Mouse (Mus musculus) T-helper 17 cell (primary cell): ENCODE data around the gene Gm12789.
"Not testable (repeated sequence)": the region's sequence is repeated elsewhere in the genome, so short reads cannot be mapped to it uniquely, and the experiment has no call there.

ENCODE experiments used
- in situ Hi-C, 2 experiments: fragments of 300-600 bp; cut with MboI, MseI; formaldehyde crosslinking; loops; 1 replicate in 1 of 2; 2 replicates in 1 of 2; pipeline ENCODE4 v1.15.1; 2025; ENCODE audit warnings: high pct_unique_total_duplicates in 2 of 2

Gene Gm12789

GRCm38 (mm10) chr4:101986326-101986725 lies at the start of gene Gm12789:
Gene Gm12789 (plus strand): TSS chr4:101986626.
- in situ Hi-C loops = loop anchor here in 1 of 2 experiments (25.0 kb wide), 1 partner anchor 874 kb away; no protein-coding TSS in a partner anchor

GRCm38 (mm10) chr4:101940107-101940506 lies 46.3 kb upstream of the Gm12789 start, which contains the start of gene Gm12794:
Gene Gm12794 (plus strand): TSS chr4:101940407.
- in situ Hi-C loops = not testable (repeated sequence)

GRCm38 (mm10) chr4:101980949-101981348 lies 5.5 kb upstream of the Gm12789 start, which contains the start of gene Gm12790:
Gene Gm12790 (minus strand): TSS chr4:101981049.
- in situ Hi-C loops = loop anchor here in 1 of 2 experiments (25.0 kb wide), 1 partner anchor 869 kb away; no protein-coding TSS in a partner anchor

GRCm38 (mm10) chr4:101985678-101986077 lies 748 bp upstream of the Gm12789 start:
- in situ Hi-C loops = loop anchor here in 1 of 2 experiments (25.0 kb wide), 1 partner anchor 873 kb away; no protein-coding TSS in a partner anchor

- in situ Hi-C loops = loop anchor here (5.0 to 25.0 kb wide), 4 partner anchors 335 to 885 kb away; no protein-coding TSS in a partner anchor
Measured at GRCm38 (mm10) chr4:101997426-101997825, 11.0 kb downstream of the Gm12789 start.

GRCm38 (mm10) chr4:101998267-101998922 lies 12.0 kb downstream of the Gm12789 start:
- in situ Hi-C loops = loop anchor here (5.0 to 25.0 kb wide), 4 partner anchors 336 to 886 kb away; no protein-coding TSS in a partner anchor

- in situ Hi-C loops = no loop called here
Measured at GRCm38 (mm10) chr4:102026619-102027018, 40.2 kb downstream of the Gm12789 start.
